Mouse (Mus musculus): Measurements from ENCODE around the gene Sdk1.

Sdk1 gene

DNA sequence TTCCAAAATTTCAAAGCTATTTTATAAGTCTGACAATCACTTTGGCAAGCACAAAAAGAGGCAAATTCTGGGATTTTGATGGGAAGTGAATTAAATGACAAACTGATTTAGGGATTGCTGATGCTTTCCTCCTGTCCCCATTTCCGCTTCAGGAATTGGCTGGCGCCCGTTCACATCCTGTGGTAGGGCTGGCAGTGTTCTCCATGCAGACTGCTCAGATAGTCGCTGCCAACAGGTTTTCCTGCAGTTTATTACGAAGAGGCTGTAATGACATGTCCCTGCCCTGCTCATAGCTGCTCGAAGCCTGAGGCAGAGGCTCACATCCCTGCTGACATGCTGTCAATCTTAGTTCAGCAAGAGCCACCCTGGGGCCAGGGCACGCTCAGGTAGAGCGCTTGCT is 908.3 kb downstream of the Sdk1 start:
- peak; percentile 7 to 22 for DNase-seq

DNA sequence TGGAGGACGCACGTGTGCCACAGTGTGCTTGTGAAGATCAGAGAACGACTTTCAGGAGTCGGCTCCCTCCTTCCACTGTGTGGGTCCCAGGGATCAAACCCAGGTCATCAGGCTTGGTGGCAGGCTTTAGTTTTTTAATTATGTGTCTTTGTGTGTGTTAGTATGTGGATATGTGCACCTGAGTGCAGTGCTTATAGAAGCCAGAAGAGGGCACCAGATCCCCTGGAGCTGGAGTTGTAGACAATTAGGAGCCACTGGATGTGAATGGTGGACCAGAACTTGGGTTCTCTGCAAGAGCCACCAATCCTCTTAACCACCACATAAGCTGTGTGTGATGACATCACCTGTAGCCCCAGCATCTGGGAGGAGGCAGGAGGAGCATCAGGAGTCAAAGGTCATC is 909.5 kb downstream of the Sdk1 start:
- DNase-seq: no peak

DNA sequence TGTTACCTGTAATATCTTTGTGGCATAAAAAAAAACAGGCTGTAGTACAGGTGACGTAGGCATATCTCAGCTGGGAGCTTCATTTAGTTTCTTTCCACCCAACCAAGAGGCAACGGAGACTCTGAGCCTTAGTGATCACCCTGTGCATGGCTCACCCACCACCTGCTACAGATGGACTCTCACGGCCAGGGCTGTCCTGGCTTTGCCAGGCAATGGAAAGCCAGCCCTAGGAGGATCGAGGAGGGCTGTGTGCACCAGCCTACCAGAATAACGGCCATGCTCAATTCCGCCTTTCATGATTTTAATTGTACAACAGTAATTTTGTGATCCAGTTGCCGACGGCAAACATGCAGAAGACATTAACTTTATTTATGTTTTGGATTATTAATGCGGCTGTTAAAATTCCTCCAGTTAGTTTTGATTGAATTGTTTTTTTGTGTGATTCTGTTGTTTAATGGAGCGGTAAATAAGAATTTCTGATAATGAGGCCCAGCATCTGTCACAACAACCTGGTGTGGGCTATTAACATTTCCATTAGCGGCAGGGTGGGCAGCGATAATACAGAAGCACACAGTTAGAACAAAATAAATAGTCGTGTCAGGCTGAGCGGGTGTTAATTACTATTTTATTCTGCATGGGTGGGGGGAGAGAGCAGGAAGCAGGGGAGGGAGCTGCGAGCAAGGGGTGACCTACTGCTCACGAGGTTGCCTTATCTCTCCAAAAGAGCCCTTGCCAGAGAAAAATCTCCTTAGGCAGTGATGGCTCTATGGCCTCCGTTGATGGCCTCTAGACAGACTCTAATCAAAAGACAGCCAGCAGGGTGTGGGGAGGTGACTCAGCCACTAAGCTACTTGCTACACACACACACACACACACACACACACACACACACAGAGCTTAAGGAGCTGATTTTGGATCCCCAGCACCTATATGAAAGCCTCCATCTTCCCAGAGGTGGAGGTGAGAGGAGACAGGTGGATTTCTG is 915.9 kb downstream of the Sdk1 start:
- no peak for DNase-seq

DNA sequence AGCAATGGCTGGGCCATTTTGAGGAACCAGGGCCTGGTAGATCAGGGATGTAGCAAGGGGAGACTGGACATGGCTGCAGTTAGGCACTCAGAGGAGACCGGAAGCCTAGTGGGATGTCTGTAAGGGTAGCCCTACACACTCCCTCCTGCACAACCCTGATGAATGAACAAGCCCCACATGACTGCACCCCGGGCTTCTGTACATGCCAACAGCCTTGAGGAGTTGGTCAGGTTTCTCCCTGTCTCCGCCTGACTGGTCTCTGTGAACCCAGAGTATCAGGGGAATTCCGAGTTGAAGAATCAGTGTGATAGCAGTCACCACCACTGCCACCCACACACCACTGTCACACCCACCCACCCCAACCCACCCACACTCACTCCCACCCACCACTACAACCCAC is 922.2 kb downstream of the Sdk1 start:
- no peak for DNase-seq

DNA sequence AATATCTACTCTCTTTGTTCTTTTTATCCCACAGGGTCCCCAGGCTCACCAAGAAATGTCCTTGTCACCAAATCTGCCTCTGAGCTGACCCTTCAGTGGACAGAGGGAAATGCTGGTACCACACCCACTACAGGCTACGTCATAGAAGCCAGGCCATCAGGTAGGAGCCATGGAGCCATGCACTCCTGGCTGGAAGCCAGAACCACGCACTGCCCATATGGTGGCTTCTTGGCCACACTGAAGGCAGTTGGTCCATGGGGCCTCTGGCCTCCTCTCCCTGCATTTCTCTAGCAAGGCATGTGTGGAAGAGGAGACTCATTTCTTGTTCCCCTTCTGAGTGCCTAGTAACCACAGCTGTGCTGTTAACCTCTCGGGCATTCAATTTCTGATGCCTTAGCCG is 932.3 kb downstream of the Sdk1 start:
- DNase-seq: no peak

DNA sequence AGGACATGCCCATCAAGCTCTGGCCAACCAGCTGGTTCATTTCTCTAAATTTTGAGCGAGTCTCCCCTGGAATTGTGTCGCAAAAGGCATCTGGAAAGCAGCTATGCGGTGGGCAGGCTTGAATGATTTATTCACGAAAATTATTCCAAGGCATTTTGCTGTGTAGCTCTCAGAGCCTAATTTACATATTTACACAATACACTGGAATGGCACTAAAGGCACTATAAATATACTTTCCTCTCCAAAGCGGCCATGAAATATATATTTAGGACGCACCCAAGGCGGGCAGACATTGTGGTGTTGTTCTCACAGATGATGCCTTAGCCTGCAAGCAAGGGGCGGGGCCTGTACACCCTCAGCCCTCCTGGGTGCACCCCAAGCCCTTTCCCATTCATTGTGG is 936.9 kb downstream of the Sdk1 start:
- no peak for DNase-seq

DNA sequence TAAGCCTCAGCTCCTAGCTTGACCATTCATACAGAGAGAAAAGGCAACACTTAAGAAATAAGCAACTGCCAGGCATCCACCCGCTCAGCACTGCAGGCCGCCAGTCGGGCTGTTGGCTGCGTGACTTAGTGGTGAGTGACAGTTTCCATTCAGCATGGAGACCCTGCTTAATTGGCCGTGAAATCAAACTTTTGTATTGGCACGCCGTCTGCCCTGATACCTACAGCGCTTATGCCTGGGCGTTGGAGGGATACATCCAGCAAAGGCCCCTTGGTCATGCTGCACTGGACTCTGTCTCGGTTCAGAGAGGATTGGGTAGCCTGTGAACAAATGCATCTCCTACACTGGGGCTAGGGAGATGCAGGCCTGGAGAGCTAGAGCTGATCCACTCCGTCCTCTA is 938.0 kb downstream of the Sdk1 start:
- no peak for DNase-seq

DNA sequence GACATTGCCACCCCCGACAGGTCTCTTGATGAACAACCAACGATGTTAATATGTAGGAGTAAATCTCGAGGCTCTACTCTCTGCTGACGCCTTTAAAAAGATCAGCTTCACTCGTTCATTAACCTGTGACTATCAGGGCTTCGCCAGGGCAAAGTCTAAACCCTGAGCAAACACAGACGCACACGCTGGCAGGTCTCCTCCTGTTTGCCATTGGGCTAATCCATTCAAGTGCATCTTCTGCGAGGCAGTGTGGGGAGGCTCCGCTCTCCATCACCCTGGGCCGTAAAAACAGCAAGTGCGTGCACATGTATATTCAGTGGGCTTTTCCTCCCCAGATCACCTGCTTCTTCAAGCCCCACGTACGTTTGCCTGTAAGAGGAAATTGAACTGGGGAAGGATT is 940.6 kb downstream of the Sdk1 start:
- peak; percentile 33 to 46 for DNase-seq

DNA sequence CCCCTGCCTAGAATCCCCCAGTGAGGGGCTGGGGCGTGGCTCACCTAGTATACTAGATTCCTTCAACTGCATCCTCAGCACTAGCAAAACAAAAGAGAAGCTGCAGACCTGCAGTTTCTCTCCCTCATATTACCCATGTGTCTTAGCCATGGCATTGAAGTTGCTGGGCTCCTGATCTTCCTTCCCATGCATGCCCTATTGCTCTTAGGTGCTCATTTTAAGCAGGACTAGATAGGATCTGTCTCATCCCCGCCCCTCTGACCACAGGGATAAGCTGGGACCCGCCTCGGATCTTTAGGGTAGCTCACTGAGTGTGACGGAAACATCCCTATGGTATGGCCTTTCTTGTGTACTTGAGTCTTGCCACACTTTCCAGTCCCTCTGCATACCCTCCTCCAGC is 947.5 kb downstream of the Sdk1 start:
- no peak for DNase-seq

DNA sequence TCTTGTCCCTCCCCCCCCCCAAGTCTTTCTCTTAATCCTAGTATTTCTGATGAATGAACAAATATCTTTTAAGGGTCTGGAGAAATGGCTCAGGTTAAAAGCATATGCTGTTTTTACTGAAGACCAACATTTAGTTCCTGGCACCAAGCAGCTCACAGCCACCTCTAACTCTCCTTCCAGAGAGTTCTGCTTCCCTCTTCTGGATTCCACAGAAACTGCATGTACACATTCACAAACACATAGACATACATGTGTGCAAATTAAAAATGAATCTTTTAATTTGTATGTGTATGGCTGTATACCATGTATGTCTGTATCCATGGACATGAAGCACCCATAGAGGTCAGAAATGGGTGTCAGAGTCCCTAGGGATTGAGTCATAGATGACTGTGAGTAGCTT is 968.6 kb downstream of the Sdk1 start:
- peak in 1 of 2 experiments; percentile 29 for DNase-seq

DNA sequence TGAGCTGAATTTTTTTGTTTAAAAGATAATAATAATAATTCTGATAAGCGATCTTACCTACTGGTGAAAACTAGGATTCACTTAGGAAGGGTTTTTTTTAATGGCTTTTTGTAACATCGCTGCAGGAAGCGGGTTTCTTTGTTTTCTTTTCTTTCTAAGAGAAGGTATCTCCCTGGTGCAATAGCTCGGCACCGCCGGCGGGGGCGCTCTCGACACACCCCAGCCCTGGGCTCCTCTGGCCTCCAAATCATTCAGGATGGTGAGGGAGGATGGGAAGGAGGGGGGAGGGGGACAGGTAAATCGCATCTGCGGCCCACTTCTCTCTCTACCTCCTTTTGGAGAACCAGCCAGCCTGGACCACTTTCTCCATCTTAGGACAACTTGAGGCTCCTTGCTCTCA is 971.0 kb downstream of the Sdk1 start:
- DNase-seq: no peak

DNA sequence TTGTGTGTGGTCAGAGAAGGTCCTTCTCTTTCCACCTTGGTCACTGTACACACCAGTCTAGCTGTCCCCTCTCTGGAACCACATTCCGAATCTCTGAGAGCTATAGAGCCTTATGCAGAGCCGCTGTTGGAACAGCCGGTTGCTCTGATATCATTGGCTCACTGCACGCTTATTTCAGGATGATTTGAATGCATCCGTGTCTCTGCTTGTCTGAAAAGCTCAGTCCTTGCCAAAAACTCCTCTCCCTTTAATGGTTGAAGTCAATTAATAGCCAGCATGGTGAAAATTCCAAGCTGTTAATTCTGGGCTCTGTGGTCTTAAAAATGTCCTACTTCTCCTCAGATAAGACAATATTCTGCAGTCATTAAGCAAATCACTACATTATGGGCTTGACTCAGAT is 974.7 kb downstream of the Sdk1 start:
- peak in 1 of 2 experiments; percentile 1 for DNase-seq

DNA sequence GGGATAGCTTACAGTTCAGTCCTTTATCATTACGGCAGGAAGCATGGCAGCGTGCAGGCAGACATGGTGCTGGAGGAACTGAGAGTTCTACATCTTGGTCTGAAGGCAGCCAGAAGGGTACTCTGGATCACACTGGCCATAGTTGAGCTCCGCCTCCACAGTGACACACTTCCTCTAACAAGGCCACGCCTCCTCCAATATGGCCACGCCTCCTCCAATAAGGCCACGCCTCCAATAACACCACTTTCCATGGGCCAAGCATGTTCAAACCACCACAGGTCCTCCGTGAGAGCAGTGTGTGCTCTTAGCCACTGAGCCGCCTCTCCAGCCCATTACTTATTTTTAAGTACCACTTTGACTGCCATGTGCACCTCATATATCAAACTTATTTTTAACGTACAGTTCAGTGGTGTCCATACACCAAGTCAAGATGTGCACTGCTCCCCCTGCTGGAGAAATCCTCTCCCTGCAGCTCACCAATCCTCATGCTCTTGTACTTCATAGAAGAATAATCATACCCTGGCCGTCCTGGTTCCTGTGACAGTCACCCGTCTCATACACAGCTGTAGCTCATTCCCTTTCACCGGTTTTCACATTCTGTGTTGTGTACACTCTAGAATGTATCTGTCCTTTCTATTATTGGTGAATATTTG is 979.7 kb downstream of the Sdk1 start:
- DNase-seq: peak; percentile 7 to 34

DNA sequence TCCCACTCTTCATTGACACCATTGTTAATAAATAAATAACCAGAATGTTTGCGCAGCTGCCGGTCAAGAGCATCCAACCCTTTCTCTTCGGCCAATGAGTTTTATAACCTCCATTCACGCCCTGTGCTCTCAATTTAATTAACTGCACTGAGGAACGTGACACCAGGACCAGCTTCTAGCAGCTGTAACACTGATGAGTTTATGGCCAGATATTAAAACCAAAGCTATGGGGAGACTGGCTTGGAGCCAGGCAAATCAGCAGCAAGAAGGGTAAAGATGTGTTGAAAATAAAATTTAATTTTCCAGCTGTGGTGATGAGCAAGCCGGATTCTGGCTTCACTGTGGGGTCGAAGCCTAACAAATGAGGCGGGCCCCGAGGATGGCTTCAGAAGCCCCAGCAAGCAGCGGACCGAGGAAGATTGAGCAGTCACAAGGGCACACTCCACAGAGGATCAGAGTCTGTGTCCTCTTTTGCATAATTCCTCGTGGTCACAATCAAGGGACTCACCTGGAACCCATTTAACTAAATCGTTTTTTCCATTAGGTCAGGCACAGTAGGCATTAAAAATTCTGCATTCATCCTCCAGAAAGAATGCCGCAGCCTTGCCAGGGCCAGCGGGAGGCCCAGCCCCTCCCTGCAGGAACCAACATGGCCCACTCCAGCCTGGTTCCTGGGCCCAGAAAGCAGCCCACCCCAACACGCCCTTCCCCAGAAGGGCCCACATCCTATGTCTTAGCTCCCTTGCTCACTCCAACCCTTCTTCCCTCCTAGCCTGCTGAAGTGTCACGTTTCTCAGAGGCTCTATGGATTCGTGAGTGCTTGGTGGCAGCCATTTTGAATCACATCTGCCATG is 987.9 kb downstream of the Sdk1 start:
- DNase-seq: peak; percentile 8 to 12

DNA sequence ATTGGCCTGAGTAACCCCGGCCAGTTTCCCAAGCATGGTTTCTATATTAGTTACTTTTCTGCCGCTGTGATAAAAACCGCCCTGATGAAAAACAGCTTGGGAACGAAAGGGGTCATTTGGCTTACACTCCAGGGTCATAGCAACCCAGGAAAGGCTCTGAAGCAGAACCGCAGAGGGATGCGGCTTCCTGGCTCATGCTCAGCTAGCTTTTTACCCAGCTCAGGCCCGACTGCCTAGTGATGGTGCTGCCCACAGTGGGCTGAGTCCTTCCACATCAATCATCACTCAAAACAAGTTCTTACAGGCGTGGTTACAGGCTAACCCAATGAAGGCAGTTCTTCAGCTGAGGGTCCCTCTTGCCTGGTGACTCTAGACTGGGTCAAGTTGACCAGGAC is 988.5 kb downstream of the Sdk1 start:
- DNase-seq: no peak

DNA sequence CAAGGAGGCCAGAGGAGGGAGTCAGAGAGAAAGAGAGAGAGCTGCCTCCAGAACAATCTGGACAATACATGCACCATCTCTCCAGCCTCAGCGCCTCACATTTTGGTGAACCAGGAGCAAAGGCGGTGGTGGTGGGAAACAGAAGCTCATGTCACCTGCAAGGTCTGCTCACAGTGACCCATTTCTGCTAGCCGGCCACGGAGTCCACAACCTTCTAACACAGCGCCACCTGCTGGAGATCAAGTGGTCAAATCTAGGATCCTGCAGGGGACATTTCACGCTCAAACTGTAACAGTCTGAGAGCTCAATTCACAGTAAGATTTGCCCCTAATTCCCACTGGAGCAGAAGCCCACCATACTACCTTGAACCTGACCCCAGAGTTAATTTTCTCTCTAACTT is 999.0 kb downstream of the Sdk1 start:
- DNase-seq: no peak

DNA sequence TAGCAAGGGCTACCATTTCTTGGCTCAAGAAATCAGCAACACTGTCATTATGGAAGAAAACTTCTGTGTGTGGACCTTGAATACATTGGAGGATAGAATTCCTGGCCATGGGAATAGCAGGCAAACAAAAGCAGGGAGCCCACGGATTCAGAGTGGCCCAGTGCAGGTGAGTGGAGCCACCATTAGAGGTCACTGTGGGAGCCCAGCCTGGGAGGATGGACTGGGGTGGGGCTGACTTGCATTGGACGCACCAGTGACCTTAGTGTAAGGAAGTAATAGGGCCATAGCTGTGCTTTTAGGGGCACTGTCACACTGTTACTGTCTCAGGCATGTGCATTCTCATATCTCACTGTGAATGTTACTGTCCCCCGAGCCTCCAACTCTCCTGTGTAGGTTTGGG is 1001.3 kb downstream of the Sdk1 start:
- DNase-seq: no peak

DNA sequence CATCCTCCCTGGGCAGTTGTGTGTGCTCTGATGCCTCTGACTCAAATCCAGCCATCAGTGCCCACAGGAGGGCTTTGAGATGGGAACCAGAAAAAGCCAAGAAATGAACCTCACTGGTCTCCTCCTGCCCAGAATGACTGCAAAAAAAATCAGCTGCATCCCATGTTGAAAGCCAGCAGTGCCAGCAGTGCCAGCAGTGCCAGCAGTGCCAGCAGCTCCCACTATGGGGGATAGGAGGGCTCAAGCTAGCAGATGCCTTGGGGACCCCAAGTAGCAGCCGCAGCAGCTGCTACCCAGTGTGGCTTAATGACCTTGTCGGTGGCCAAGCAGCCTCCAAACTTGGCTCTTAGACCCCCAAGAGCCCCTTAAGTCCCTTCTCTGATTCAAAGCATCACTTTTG is 1001.8 kb downstream of the Sdk1 start:
- no peak for DNase-seq

DNA sequence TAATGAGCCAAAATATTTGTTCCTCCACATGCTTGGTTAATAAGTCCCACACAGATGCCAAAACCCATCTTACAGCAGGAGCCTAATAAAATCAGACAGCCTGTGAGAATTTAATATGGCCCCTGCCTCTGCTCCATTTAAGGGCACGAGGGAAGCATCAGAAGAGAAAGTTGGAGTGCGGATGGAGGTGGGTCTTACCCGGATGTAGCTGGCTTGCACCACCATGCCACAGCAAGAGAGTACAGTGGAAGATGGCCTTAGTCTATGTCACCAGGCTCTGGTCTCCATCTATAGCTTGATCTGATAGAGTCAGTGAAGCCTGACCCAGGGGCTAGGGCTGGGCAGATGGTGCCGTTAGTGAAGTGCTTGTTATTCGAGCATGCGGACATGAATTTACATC is 1014.9 kb downstream of the Sdk1 start:
- no peak for DNase-seq

DNA sequence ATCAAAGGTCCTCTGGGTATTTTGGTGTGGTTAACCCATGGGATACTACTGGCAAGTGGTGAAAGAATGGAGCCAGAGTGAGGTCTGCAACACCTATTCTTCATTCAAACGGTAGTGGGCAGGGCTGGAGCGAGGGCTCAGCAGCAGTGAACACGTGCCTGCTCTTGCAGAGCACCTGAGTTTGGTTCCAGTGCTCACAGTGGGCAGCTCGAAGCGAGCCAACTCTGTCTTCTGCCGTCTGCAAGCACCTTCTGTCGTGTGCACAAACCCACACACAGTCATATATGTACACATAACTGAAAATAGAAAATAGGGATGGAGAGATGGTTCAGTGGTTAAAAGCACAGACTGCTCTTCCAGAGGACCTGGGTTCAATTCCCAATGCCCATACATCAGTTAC is 1017.4 kb downstream of the Sdk1 start:
- DNase-seq: no peak

DNA sequence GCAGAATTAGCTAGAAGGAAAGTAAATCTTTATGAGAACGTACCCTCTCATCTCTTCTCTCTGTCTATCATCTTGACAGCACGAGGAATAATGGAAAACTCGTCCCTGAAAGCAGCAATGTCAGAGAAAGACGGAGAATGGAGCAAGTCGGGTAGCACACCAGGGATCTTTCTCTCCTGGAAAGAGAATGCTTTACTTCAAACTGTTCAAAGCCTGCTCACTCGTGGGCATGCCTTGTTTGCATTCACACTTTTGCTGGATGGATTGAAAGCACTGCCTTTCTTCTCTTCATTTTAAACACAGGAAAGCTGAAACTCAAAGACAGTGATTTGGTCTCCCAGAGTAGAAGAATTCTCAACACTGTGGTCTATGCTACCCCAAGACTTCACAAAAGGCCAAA is 1020.8 kb downstream of the Sdk1 start:
- no peak for DNase-seq
